Mouse (Mus musculus): ENCODE data around the gene Prdm15.

- TF ChIP-seq POLR2A (IDR thresholded peaks at IDR 0.05; ENCODE audit: borderline replicate concordance, extremely low read depth, insufficient read depth, insufficient read length, poor library complexity, severe bottlenecking), result no peak
- TF ChIP-seq CTCF (IDR thresholded peaks at IDR 0.05; ENCODE audit: borderline replicate concordance, extremely low read depth, insufficient read depth, insufficient read length), result no peak
These were observed 68.6 kb downstream of the Prdm15 start for GRCm38 (mm10) chr16:97783057-97783456.

Measured in brain, embryonic 14.5 days (tissue).